Mouse (Mus musculus) limb, embryonic 10.5 days (tissue): Measurements from ENCODE around the gene Tbc1d10c. TPM values are rescaled to one million over a fixed set of nuclear protein-coding genes. Genes with fewer than 3 reads are reported as not detected.

ENCODE experiments used
- DNase-seq: peaks from one replicate; pipeline ENCODE4 v3.0.0-alpha.2; 2017; ENCODE audit warnings: low spot score
- H3K27ac ChIP-seq: fragments of 300-500 bp; sonication (generic); 2 replicates; pipeline ENCODE4 v1.5.1; 2016; ENCODE audit warnings: mild to moderate bottlenecking
- H3K27me3 ChIP-seq: fragments of 300-500 bp; sonication (generic); 2 replicates; pipeline ENCODE4 v1.6.1; 2016; ENCODE audit warnings: low read depth, mild to moderate bottlenecking; ENCODE audit not compliant: poor library complexity, severe bottlenecking
- H3K36me3 ChIP-seq: fragments of 300-500 bp; sonication (generic); 2 replicates; pipeline ENCODE4 v1.6.1; 2016; ENCODE audit warnings: mild to moderate bottlenecking, moderate library complexity
- H3K4me1 ChIP-seq: fragments of 300-500 bp; sonication (generic); 2 replicates; pipeline ENCODE4 v1.6.1; 2016
- H3K4me3 ChIP-seq: fragments of 300-500 bp; sonication (generic); 2 replicates; pipeline ENCODE4 v1.5.1; 2016; ENCODE audit warnings: mild to moderate bottlenecking, moderate library complexity
- H3K9me3 ChIP-seq: fragments of 300-500 bp; sonication (generic); replicated peaks from 2 replicates; pipeline ENCODE4 v1.6.1; 2016; ENCODE audit warnings: mild to moderate bottlenecking
- WGBS: fragments of 180-500 bp; shearing (Covaris S2); methylation state at CpG from one replicate; pipeline ENCODE4 v1.1.7; 2016; 5-methylcytosine and 5-hydroxymethylcytosine counted together
- polyA plus RNA-seq: library from polyadenylated mRNA; unstranded; fragments of >200 nt; fragmentation: Nextera tagmentation; extraction: Ambion mirVana; gene quantifications from 2 replicates; pipeline ENCODE4 v1.2.1, GENCODE M21; 2016

Gene Tbc1d10c
- polyA plus RNA-seq, 1 experiment from 2014 or later: 1.2 TPM

DNA sequence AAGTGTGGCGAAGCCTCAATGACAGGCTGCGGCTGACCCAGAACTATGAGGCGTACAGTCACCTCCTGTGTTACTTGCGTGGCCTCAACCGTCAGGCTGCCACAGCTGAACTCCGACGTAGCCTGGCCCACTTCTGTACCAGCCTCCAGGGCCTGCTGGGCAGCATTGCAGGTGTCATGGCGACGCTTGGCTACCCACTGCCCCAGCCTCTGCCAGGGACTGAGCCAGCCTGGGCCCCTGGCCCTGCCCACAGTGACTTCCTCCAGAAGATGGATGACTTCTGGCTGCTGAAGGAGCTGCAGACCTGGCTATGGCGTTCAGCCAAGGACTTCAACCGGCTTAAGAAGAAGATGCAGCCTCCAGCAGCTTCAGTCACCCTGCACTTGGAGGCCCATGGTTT lies 31.1 kb upstream of the Tbc1d10c start:
- WGBS: 78% methylated on average over 11 of the region's 11 CpGs
- H3K27ac ChIP-seq: no peak overlapping the region
- DNase-seq: no peak
- peaks cover 53% of the 10 kb centered on the region for H3K4me1 ChIP-seq
- H3K9me3 ChIP-seq: no peaks in the 10 kb centered on the region
- peaks cover 25% of the 10 kb centered on the region for H3K27me3 ChIP-seq
- H3K4me3 ChIP-seq: no peak overlapping the region
- peaks cover 29% of the 10 kb centered on the region for H3K36me3 ChIP-seq

DNA sequence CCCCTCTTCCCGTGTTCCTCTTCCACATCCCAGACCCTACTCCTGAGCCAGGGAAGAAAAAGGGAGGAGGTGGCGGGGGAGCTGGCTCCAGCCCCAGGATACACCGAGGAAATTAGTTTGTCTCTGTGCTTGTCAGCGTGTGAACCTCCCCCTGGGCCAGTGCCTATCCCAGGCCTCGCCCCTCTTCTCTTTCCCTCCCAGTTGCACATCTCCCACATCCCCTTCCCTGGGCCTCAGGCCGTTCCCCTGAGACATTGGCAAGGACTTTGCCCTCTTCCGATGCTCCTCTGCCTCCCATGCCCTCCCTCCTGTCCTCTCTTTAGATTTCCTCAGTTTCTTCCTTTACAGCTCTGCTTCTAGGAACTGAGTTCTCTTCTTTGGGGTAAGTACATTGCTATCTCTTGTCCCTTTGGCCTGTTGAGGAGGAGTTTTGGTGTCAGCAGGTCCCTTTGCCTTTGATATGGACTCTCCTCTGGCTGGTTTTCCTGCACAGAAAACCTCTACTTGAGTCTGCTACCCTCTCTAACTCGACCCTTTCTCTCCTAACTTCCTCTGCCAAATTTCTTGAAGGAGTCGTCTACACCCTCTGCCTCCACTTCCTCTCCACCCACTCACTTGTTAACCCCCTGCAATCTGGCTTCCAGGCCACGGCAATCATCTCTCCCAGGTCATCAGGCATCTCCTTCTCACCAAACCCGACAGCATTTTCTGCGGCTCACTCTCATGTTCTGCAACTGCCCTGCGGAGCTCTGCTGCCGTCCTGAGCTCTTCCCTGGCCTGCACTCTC lies 30.1 kb upstream of the Tbc1d10c start:
- Histone ChIP-seq H3K27me3 (peaks cover 29% of the 10 kb centered on the region), H3K27ac (peak overlapping the region; percentile 39; the same call in 1 of the 2 replicates), H3K9me3 (no peaks in the 10 kb centered on the region), H3K36me3 (peaks cover 29% of the 10 kb centered on the region), H3K4me3 (no peak overlapping the region), H3K4me1 (peaks cover 63% of the 10 kb centered on the region)
- 32% methylated on average over 14 of the region's 14 CpGs for WGBS
- DNase-seq: no peak

DNA sequence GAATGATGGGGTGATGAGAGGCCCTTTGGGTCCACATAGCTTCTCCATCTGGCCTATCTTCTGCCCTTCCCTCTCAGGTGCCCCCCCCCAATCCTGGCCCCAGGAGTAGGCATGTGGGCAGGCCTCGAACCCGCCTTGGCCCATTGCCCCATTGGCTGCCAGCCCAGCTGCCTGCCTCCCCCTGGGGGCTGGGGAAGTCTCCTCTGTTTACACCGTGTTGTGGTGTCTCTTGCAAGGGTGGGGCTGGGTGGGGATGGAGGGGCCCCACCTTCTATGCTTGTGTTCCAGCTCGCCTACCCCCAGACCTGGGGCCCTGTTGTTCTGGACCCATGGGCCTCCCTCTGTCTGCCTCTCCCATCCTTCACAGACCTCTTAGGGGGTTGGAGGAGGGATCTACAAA lies 29.3 kb upstream of the Tbc1d10c start:
- 63% methylated on average over 4 of the region's 4 CpGs for WGBS
- H3K4me3 ChIP-seq: no peak overlapping the region
- peaks cover 29% of the 10 kb centered on the region for H3K36me3 ChIP-seq
- no peaks in the 10 kb centered on the region for H3K9me3 ChIP-seq
- peak overlapping the region; percentile 39; the same call in 1 of the 2 replicates for H3K27ac ChIP-seq
- H3K4me1 ChIP-seq: peaks cover 70% of the 10 kb centered on the region
- H3K27me3 ChIP-seq: peaks cover 35% of the 10 kb centered on the region
- no peak for DNase-seq

DNA sequence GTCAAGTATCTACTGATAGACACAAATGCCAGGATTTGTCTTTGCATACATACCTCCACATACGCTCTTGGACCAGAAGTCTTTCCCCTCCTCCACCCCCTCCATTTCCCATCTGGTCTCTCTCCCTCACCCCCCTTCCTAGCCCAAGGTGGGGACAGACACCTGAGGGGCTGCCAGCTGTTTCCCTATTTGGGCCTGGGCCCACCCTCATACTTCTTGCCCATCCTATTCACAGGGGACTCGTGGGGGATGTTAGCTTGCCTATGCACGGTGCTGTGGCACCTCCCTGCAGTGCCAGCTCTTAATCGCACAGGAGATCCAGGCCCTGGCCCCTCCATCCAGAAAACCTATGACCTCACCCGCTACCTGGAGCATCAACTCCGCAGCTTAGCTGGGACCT lies 28.9 kb upstream of the Tbc1d10c start:
- Histone ChIP-seq H3K4me1 (peaks cover 75% of the 10 kb centered on the region), H3K9me3 (no peaks in the 10 kb centered on the region), H3K27me3 (peaks cover 39% of the 10 kb centered on the region), H3K27ac (0 out of 2 replicates have a peak overlapping the region, but pooled peaks have one; percentile 10), H3K4me3 (no peak overlapping the region), H3K36me3 (peaks cover 29% of the 10 kb centered on the region)
- no peak for DNase-seq
- 88% methylated on average over 6 of the region's 6 CpGs for WGBS

DNA sequence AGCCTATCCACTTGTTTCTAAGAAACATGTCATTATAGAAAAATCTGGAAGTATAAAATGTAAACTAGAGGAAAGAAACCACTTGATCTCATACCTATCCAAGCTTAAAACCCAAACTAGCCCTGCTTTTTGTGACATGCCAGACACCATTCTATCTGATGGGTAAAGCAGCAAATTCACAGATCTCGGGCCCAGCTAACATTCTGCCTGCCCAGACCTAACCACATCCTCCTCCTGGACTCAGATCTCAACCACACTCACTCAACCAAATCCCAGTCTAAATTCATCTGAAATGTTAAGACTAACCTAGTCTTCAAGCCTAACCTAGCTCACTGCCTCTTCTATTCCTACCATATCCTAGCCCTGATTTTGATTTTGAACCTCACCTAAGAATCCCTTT lies 27.7 kb upstream of the Tbc1d10c start:
- Histone ChIP-seq H3K9me3 (no peaks in the 10 kb centered on the region), H3K27ac (no peak overlapping the region), H3K4me1 (peaks cover 87% of the 10 kb centered on the region), H3K36me3 (peaks cover 29% of the 10 kb centered on the region), H3K27me3 (peaks cover 42% of the 10 kb centered on the region), H3K4me3 (no peak overlapping the region)
- whole genome bisulfite sequencing: 75% methylated on average over 1 of the region's 1 CpGs
- no peak for DNase-seq

DNA sequence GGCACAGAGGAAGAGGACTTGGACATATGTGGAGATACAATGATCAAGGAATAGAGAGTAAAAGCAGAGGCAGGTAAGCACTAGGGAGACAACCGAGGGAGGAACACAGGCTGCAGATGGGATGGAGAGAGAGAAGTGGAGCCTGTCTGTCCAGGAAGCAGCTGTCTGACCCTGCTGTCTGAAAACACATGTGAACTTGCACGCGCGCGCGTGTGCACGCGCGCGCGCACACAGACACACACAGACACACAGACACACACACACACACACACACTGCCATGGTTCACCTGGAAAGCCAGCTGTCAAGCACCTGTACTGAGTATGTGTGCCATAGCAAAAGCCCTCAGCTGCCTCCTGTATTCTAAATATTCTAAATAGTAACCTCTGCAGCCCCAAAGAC lies 27.2 kb upstream of the Tbc1d10c start:
- Histone ChIP-seq H3K36me3 (peaks cover 29% of the 10 kb centered on the region), H3K4me3 (no peak overlapping the region), H3K4me1 (peaks cover 92% of the 10 kb centered on the region), H3K27me3 (peaks cover 47% of the 10 kb centered on the region), H3K9me3 (no peaks in the 10 kb centered on the region), H3K27ac (peak overlapping the region; percentile 97; the same call in 1 of the 2 replicates)
- 84% methylated on average over 11 of the region's 11 CpGs for WGBS
- no peak for DNase-seq

DNA sequence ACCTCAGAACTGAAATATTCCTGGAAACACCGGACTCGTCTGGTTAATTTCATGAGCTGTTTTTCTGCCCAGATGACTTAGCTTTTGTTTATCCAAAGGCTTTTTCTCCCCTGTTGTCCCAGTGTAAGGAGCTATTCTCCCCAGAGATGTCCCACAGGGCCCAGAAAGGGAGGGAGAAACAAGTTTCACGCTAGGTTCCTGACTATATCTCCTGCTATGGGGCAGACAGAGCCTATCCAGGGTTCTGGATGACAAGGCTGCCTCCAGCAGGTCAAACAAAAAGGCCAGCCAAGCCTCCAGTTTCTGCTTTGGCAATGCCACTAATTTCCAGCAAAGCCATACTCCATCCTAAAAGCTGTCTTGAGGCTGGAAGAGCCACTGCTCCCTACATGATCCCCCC lies 26.8 kb upstream of the Tbc1d10c start:
- DNase-seq: no peak
- no peaks in the 10 kb centered on the region for H3K9me3 ChIP-seq
- H3K27ac ChIP-seq: peak overlapping the region; percentile 97; the same call in 1 of the 2 replicates
- peaks cover 95% of the 10 kb centered on the region for H3K4me1 ChIP-seq
- no peak overlapping the region for H3K4me3 ChIP-seq
- WGBS: 54% methylated on average over 3 of the region's 3 CpGs
- peaks cover 26% of the 10 kb centered on the region for H3K36me3 ChIP-seq
- H3K27me3 ChIP-seq: peaks cover 51% of the 10 kb centered on the region

DNA sequence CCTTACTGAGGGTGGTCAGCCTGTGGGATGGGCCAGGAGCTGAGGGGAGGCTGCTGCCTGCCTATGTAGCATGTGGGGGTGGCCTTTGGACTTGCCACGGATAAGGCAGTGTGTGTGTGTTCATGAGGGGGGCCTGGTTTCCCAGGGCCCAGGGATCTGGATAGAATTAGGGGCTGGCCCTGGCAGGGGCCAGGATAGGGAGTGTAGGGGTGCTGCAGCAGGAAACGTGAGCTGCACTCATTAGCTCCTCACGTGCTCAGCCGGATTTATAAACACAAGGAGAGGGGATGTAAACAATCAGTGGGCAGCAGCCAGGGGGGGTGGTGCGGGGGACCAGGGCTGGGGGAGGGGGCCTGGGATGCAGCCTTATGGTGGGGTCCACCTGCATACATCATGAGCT lies 26.1 kb upstream of the Tbc1d10c start:
- DNase-seq: peak; percentile 58
- peaks cover 51% of the 10 kb centered on the region for H3K27me3 ChIP-seq
- WGBS: 2% methylated on average over 5 of the region's 5 CpGs
- peaks cover 19% of the 10 kb centered on the region for H3K36me3 ChIP-seq
- H3K9me3 ChIP-seq: no peaks in the 10 kb centered on the region
- peaks cover 95% of the 10 kb centered on the region for H3K4me1 ChIP-seq
- peak overlapping the region; percentile 97 for H3K27ac ChIP-seq
- peak overlapping the region; percentile 83 for H3K4me3 ChIP-seq

DNA sequence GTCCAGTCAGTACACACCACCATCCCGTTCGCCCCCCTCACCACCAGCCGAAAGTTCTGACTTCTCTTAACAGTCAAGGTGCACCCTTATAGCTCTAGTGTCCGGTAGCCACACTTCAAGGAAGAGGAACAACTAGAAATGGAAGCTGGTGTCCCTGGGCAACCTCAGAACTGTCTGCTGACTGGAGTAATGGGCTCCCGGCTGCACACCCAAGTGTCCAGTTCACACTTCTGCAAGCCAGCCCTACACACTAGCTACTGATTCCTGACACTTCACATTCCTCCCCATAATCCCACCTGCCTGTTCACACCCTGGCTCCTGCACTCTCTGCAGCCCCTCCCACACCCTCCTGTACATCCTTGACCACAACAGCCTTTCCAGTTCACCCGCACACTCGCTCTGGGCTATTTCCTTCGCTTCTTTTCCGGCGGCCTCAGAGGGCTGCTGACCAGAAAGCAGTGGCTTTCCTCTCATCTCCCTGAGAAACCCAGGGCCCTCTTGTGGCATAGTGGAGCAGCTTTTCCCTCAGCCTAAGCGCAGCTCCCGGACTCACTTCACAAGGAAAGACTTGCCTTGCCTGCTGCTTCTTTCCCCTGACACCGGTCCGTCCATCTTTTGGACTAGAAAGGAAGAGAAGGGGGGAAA lies 25.1 kb upstream of the Tbc1d10c start:
- Histone ChIP-seq H3K4me1 (peaks cover 95% of the 10 kb centered on the region), H3K9me3 (no peaks in the 10 kb centered on the region), H3K27me3 (peaks cover 51% of the 10 kb centered on the region), H3K4me3 (peak overlapping the region; percentile 83), H3K36me3 (peaks cover 9% of the 10 kb centered on the region; the same call in 1 of the 2 replicates), H3K27ac (peak overlapping the region; percentile 97)
- 16% methylated on average over 14 of the region's 14 CpGs for WGBS
- peak; percentile 61 for DNase-seq

DNA sequence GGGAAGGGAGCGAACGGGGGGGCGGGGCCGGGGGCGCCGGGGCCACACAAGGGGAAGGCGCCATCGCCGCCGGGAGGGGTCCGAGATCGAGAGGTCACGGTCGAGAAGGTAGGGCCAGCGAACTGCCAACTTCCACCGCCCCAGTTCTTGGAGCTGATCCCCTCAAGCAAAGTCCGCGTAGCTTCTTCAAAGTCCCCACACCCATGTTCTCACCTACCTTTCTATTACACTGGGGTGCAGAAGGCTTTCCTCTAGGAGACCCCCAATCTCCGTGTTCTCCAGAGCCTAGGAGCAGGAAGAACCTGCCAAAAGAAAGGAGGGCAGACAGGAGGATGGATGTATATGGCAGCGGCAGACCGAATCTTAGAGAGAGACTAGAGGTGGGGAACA lies 24.4 kb upstream of the Tbc1d10c start:
- Histone ChIP-seq H3K27me3 (peaks cover 45% of the 10 kb centered on the region), H3K4me1 (peaks cover 88% of the 10 kb centered on the region)
- WGBS: 2% methylated on average over 20 of the region's 21 CpGs

DNA sequence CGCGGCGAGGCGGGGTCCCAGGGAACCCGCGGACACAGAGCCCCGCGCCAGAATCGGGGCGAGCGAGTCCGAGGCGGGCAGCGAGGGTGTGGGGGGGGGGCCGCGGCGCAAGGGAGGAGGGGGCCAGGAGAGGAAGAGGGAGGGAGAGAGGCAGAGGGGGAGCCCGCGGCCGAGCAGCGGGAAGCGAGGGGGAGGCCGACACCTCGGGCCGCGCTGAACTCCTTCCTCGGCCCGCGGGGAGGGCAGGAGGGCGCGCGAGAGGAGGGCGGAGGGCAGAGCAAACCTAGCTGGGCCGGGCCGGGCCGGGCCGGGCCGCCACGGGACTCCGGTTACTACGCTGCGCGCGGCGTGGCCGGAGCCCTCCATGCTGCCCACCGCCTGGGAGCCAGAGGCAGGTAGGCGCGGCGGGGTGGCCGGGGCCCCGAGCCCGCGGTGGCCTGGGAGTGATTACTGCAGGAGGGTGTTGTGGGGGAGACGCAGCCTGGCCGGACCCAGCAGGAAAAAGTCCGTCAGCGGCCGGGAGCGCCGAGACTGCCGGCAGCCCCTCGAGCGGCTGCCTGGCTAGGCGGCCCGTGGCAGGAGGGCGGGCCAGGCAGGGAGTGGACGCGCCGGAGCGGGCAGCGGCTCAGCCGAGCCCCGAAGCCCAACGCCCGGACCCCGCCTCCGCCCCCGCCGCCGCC lies 23.8 kb upstream of the Tbc1d10c start:
- Histone ChIP-seq H3K4me3 (peak overlapping the region; percentile 83), H3K27me3 (peaks cover 44% of the 10 kb centered on the region), H3K4me1 (peaks cover 83% of the 10 kb centered on the region), H3K27ac (peak overlapping the region; percentile 97), H3K9me3 (no peaks in the 10 kb centered on the region), H3K36me3 (no peaks in the 10 kb centered on the region)
- peak; percentile 73 for DNase-seq
- WGBS: 1% methylated on average over 74 of the region's 81 CpGs

More for the DNA sequence above, 24.4 kb upstream of the Tbc1d10c start:
- Histone ChIP-seq H3K27ac (peak overlapping the region; percentile 97), H3K36me3 (0 out of 2 replicates have a peak, but pooled peaks cover 3% of the 10 kb centered on the region), H3K4me3 (peak overlapping the region; percentile 83), H3K9me3 (no peaks in the 10 kb centered on the region)
- peak; percentile 60 for DNase-seq

DNA sequence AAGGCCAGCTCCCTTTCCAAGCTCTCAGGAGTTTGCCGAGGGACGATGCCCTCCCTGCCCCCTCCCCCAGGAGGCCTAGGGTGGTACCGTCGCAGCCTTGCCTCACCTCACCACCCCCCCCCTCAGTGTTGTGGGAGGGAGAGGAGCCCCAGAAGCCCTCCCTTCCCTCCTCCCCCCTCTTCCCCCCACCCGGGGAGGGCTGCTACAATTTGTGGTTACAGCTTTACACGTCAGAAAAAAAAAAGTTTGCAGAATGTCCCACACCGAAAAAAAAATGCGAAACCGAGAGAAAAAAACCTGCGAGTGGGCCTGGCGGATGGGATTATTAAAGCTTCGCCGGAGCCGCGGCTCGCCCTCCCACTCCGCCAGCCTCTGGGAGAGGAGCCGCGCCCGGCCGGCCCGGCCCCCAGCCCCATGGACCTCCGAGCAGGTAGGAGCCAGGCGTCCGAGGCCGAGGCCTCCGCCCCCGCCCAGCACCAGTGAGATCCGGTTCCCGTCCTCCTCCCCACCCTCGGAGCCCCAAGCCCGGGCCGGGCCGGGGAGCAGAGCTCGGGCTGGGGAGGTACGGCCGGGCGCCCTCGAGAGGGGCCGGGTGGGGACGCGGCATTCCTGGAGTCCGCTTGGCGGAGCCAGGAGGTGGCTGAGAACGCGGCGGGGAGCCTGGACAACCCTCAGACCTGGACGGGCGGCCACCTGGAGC lies 23.1 kb upstream of the Tbc1d10c start, which contains the start of the genes Clcf1 and AC109138.7:
Gene Clcf1 (plus strand): TSS at position 168 of the 700 bp plus-strand sequence.
Gene AC109138.7 (plus strand): TSS at position 287 of the 700 bp plus-strand sequence.
- Histone ChIP-seq H3K9me3 (no peaks in the 10 kb centered on the region), H3K4me1 (peaks cover 76% of the 10 kb centered on the region), H3K27me3 (peaks cover 44% of the 10 kb centered on the region), H3K27ac (peak within 1 kb of the TSS; percentile 97), H3K36me3 (no peaks in the 10 kb centered on the region), H3K4me3 (peak within 1 kb of the TSS; percentile 83)
- under 1% methylated on average over 49 of the region's 49 CpGs for WGBS
- DNase-seq: peak; percentile 78
